Mouse (Mus musculus) neural tube, embryonic 13.5 days (tissue): ENCODE measurements around the gene Nub1. TPM values are rescaled to one million over a fixed set of nuclear protein-coding genes. Genes with fewer than 3 reads are reported as not detected.
"Not testable (repeated sequence)": the region's sequence is repeated elsewhere in the genome, so short reads cannot be mapped to it uniquely, and the experiment has no call there.

ENCODE experiments used
- ATAC-seq: fragments of 200-750 bp; cut with Nextera tagmentation; 2 replicates; pipeline ENCODE4 v1.8.0; 2017; ENCODE audit warnings: low read depth, mild to moderate bottlenecking, moderate TSS enrichment, moderate library complexity
- H3K27ac ChIP-seq: fragments of 300-500 bp; sonication (generic); replicated peaks from 2 replicates; pipeline ENCODE4 v1.5.1; 2015; ENCODE audit warnings: moderate library complexity, mild to moderate bottlenecking, inconsistent platforms
- H3K27me3 ChIP-seq: fragments of 300-500 bp; sonication (generic); 2 replicates; pipeline ENCODE4 v1.6.1; 2015; ENCODE audit warnings: mild to moderate bottlenecking, inconsistent platforms
- H3K36me3 ChIP-seq: fragments of 300-500 bp; sonication (generic); 2 replicates; pipeline ENCODE4 v1.6.1; 2015; ENCODE audit warnings: mild to moderate bottlenecking, inconsistent platforms
- H3K4me1 ChIP-seq: fragments of 300-500 bp; sonication (generic); replicated peaks from 2 replicates; pipeline ENCODE4 v1.6.1; 2015; ENCODE audit warnings: inconsistent platforms
- H3K4me2 ChIP-seq: fragments of 300-500 bp; sonication (generic); 2 replicates; pipeline ENCODE4 v1.6.1; 2015; ENCODE audit warnings: inconsistent platforms, mild to moderate bottlenecking, moderate library complexity
- H3K4me3 ChIP-seq: fragments of 300-500 bp; sonication (generic); 2 replicates; pipeline ENCODE4 v1.5.1; 2015; ENCODE audit warnings: mild to moderate bottlenecking, inconsistent platforms
- H3K9ac ChIP-seq: fragments of 300-500 bp; sonication (generic); 2 replicates; pipeline ENCODE4 v1.6.1; 2015; ENCODE audit warnings: moderate library complexity, mild to moderate bottlenecking, inconsistent platforms
- H3K9me3 ChIP-seq: fragments of 300-500 bp; sonication (generic); 2 replicates; pipeline ENCODE4 v1.6.1; 2016; ENCODE audit warnings: inconsistent platforms
- WGBS: fragments of 180-500 bp; shearing (Covaris S2); methylation state at CpG from one replicate; pipeline ENCODE4 v1.1.7; 2015; 5-methylcytosine and 5-hydroxymethylcytosine counted together
- polyA plus RNA-seq: library from polyadenylated mRNA; unstranded; fragments of >200 nt; fragmentation: Nextera tagmentation; extraction: Ambion mirVana; gene quantifications from 2 replicates; pipeline ENCODE4 v1.2.1, GENCODE M21; 2015

The Nub1 gene
- polyA plus RNA-seq, 1 experiment from 2014 or later, result 49.9 TPM

- Histone ChIP-seq H3K27me3 (no peaks in the 10 kb centered on the region), H3K4me2 (no peak overlapping the region), H3K36me3 (no peaks in the 10 kb centered on the region), H3K27ac (no peak overlapping the region), H3K4me1 (0 out of 2 replicates have a peak, but pooled peaks cover 4% of the 10 kb centered on the region), H3K4me3 (no peak overlapping the region), H3K9ac (no peak overlapping the region), H3K9me3 (no peaks in the 10 kb centered on the region)
- WGBS, result 67% methylated on average over 4 of the region's 4 CpGs
- no peak for ATAC-seq
Observed at GRCm38 (mm10) chr5:24659708-24660423, 25.5 kb upstream of the Nub1 start.

GRCm38 (mm10) chr5:24661457-24661856 lies 23.9 kb upstream of the Nub1 start:
- 0 out of 2 replicates have a peak, but pooled peaks cover 4% of the 10 kb centered on the region for H3K4me1 ChIP-seq
- no peak for ATAC-seq
- H3K27me3 ChIP-seq, result no peaks in the 10 kb centered on the region
- H3K27ac ChIP-seq, result no peak overlapping the region
- H3K4me2 ChIP-seq, result no peak overlapping the region
- no peak overlapping the region for H3K4me3 ChIP-seq
- WGBS, result 83% methylated on average over 6 of the region's 6 CpGs
- no peaks in the 10 kb centered on the region for H3K9me3 ChIP-seq
- H3K36me3 ChIP-seq, result no peaks in the 10 kb centered on the region
- H3K9ac ChIP-seq, result no peak overlapping the region

DNA sequence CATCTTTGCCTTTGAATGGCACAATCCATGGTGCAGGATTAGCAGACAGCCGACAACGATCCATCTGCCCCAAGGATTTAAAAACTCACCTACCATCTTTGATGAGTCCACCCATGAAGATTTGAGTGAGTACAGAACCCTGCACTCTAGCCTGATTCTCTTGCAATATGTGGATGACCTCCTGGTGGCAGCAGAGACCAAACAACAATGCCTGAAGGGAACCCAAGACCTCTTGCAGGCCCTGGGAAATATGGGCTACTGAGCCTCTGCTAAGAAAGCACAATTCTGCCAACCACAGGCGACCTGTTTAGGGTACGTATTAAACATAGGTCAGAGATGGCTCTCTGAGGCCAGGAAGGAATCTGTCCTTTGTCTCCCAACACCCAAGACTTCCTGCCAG lies 11.1 kb upstream of the Nub1 start:
- Histone ChIP-seq H3K4me2 (no peak overlapping the region), H3K27me3 (no peaks in the 10 kb centered on the region), H3K4me3 (no peak overlapping the region), H3K9me3 (0 out of 2 replicates have a peak, but pooled peaks cover 1% of the 10 kb centered on the region), H3K36me3 (no peaks in the 10 kb centered on the region), H3K27ac (no peak overlapping the region), H3K9ac (no peak overlapping the region), H3K4me1 (no peaks in the 10 kb centered on the region)
- 34% methylated on average over 4 of the region's 4 CpGs for WGBS
- ATAC-seq, result peak; percentile 69; the same call in 1 of the 2 replicates

DNA sequence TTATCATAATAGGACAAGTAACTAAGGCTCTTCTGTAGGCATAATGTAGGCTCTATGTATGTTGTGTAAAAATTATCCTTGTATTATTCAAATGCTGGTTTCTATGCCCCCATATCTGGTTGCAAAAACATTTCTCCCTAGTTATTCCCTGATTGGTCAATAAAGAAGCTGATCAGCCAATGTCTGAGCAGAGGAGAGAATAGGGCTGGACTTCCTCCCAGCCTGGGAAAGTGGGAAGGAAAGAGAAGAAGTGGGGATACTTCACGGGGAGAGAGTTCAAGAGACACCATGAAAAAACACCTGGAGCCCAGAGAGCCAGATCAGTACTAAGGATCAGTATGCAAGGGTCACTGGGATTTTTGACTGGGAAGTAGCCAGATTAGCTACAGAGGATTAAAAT lies 3.9 kb upstream of the Nub1 start:
- Histone ChIP-seq H3K4me2 (no peak overlapping the region), H3K4me3 (no peak overlapping the region), H3K27me3 (no peaks in the 10 kb centered on the region), H3K27ac (no peak overlapping the region), H3K9me3 (0 out of 2 replicates have a peak, but pooled peaks cover 3% of the 10 kb centered on the region), H3K9ac (no peak overlapping the region), H3K36me3 (no peaks in the 10 kb centered on the region), H3K4me1 (peaks cover 12% of the 10 kb centered on the region)
- ATAC-seq, result no peak
- 68% methylated on average over 1 of the region's 1 CpGs for WGBS

DNA sequence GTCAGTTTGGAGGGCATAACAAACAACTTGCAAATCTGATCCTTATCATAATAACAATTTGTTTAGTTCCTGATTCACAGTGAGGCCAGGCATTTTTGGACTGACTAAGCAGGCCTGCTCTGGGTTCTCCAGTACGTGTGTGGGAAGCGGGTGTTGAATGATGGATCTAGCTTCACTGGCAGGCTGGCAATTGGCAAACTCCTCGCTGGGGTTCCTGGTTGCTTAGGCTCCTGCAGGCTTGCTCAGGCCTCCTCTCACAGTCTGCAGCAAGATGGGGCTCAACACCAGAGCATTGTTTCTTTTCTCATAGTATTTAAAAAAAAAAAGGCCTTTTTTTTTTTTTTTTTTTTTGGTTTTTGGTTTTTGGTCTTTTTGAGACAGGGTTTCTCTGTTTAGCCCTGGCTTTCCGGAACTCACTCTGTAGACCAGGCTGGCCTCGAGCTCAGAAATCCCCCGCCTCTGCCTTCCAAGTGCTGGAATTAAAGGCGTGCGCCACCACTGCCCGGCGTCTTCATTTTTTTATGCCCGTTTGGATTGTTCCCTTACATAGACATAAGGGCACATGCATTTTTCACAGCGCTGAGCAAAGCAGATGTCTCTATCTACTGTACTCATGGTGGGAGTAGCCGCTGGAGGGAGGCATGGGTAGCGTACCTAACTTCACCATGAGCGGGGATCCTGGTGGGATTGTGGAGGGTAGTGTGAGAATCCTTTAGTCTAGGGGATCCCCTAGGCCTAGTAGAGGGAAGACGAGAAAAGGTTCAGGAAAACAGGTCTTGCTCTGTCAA lies 560 bp upstream of the Nub1 start:
- Histone ChIP-seq H3K27me3 (no peaks in the 10 kb centered on the region), H3K36me3 (peaks cover 8% of the 10 kb centered on the region), H3K9me3 (no peaks in the 10 kb centered on the region), H3K27ac (peak overlapping the region; percentile 97), H3K4me2 (peak overlapping the region; percentile 66), H3K9ac (peak overlapping the region; percentile 89), H3K4me3 (peak overlapping the region; percentile 90), H3K4me1 (peaks cover 21% of the 10 kb centered on the region)
- ATAC-seq, result peak; percentile 64
- WGBS, result 27% methylated on average over 16 of the region's 16 CpGs

GRCm38 (mm10) chr5:24686176-24686575 lies 844 bp downstream of the Nub1 start:
- H3K4me2 ChIP-seq, result peak overlapping the region; percentile 72
- H3K9ac ChIP-seq, result peak overlapping the region; percentile 89
- H3K9me3 ChIP-seq, result no peaks in the 10 kb centered on the region
- 1% methylated on average over 15 of the region's 15 CpGs for WGBS
- no peaks in the 10 kb centered on the region for H3K27me3 ChIP-seq
- H3K4me3 ChIP-seq, result peak overlapping the region; percentile 90
- H3K27ac ChIP-seq, result peak overlapping the region; percentile 97
- H3K4me1 ChIP-seq, result peaks cover 21% of the 10 kb centered on the region
- peaks cover 21% of the 10 kb centered on the region for H3K36me3 ChIP-seq
- peak; percentile 6; the same call in 1 of the 2 replicates for ATAC-seq

- Histone ChIP-seq H3K4me1 (peaks cover 21% of the 10 kb centered on the region), H3K4me2 (peak overlapping the region; percentile 72), H3K4me3 (peak overlapping the region; percentile 90), H3K27ac (peak overlapping the region; percentile 97; the same call in 1 of the 2 replicates), H3K36me3 (peaks cover 28% of the 10 kb centered on the region), H3K9ac (peak overlapping the region; percentile 89)
- not testable (repeated sequence) for H3K27me3 ChIP-seq, H3K9me3 ChIP-seq, ATAC-seq
- 81% methylated on average over 16 of the region's 16 CpGs for WGBS
Observed at GRCm38 (mm10) chr5:24686671-24687420, 1.5 kb downstream of the Nub1 start.

DNA sequence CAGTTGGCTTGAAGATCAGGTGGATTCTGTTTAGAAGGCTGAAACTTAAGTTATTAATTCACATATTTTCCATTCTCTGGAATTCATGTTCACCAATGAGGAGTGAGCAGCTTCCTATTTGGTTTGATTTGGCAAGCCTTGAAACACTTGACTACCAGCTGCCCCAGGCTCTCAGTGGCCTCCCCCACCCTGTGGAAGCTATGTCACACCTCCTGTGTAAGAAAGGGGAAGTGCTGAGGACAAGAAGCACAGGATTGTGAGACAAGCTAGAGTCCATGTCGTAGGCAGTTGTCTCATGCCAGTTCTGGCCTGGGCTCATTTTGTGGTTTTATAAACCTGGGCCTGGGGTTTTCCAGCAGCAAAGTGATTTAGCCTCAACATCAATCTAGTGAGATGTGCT lies 2.4 kb downstream of the Nub1 start:
- no peak overlapping the region for H3K4me3 ChIP-seq
- no peak for ATAC-seq
- H3K27ac ChIP-seq, result no peak overlapping the region
- no peaks in the 10 kb centered on the region for H3K9me3 ChIP-seq
- no peak overlapping the region for H3K4me2 ChIP-seq
- H3K4me1 ChIP-seq, result peaks cover 21% of the 10 kb centered on the region
- peaks cover 36% of the 10 kb centered on the region for H3K36me3 ChIP-seq
- 92% methylated on average over 1 of the region's 1 CpGs for WGBS
- H3K27me3 ChIP-seq, result no peaks in the 10 kb centered on the region
- no peak overlapping the region for H3K9ac ChIP-seq

- Histone ChIP-seq H3K4me2 (no peak overlapping the region), H3K9me3 (no peaks in the 10 kb centered on the region), H3K36me3 (peaks cover 99% of the 10 kb centered on the region), H3K4me3 (no peak overlapping the region), H3K9ac (no peak overlapping the region), H3K27me3 (no peaks in the 10 kb centered on the region), H3K4me1 (no peaks in the 10 kb centered on the region), H3K27ac (no peak overlapping the region)
- no peak for ATAC-seq
- 83% methylated on average over 3 of the region's 3 CpGs for WGBS
Observed at GRCm38 (mm10) chr5:24696704-24697103, 11.4 kb downstream of the Nub1 start.

DNA sequence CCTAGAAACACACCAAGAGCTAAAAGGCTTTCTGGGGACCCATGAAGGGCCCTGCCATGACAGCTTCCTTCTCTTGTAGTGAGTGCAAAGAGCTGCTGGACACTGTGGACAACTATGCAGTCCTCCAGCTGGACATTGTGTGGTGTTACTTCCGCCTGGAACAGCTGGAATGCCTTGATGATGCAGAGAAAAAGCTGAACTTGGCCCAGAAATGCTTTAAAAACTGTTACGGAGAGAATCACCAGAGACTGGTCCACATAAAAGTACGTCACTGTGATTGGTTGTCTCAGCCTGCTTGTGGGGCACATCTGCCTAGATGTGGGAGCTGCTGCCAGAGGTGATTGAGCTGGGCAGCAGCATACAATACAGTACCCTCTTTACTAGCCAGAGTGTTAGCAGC lies 15.9 kb downstream of the Nub1 start:
- H3K36me3 ChIP-seq, result peaks cover 99% of the 10 kb centered on the region
- peak overlapping the region; percentile 23; the same call in 1 of the 2 replicates for H3K27ac ChIP-seq

GRCm38 (mm10) chr5:24704615-24705014 lies 19.3 kb downstream of the Nub1 start:
- H3K4me3 ChIP-seq, result no peak overlapping the region
- no peaks in the 10 kb centered on the region for H3K4me1 ChIP-seq
- no peak overlapping the region for H3K4me2 ChIP-seq
- no peaks in the 10 kb centered on the region for H3K9me3 ChIP-seq
- no peak for ATAC-seq
- no peak overlapping the region for H3K9ac ChIP-seq
- H3K27ac ChIP-seq, result no peak overlapping the region
- H3K36me3 ChIP-seq, result peaks cover 100% of the 10 kb centered on the region
- H3K27me3 ChIP-seq, result no peaks in the 10 kb centered on the region
- WGBS, result 94% methylated on average over 8 of the region's 8 CpGs

More for the DNA sequence above, 15.9 kb downstream of the Nub1 start:
- no peaks in the 10 kb centered on the region for H3K27me3 ChIP-seq
- no peaks in the 10 kb centered on the region for H3K9me3 ChIP-seq
- H3K9ac ChIP-seq, result 0 out of 2 replicates have a peak overlapping the region, but pooled peaks have one; percentile 8
- 85% methylated on average over 3 of the region's 3 CpGs for WGBS
- no peak overlapping the region for H3K4me3 ChIP-seq
- no peak overlapping the region for H3K4me2 ChIP-seq
- no peaks in the 10 kb centered on the region for H3K4me1 ChIP-seq
- ATAC-seq, result no peak

DNA sequence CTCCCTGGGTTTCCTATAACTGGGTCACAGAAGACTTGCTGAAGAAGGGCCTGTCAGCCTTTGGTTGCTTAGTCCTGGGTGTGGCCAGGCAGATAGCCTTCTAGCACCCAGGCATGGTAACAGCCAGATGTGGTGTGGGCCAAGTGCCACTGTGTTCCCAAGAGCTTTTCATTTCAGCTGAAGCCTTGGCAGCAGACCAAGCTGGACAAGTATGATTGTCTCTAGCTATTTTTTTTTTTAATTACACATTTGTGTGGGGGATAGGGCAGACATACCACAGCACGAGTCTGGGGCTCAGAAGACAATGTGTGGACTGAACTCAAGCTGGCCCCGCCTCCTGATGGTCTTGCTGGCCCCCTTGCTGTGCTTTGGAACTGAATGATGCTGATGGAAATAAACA lies 24.6 kb downstream of the Nub1 start:
- H3K27ac ChIP-seq, result 0 out of 2 replicates have a peak overlapping the region, but pooled peaks have one; percentile 18
- WGBS, result 68% methylated on average over 2 of the region's 2 CpGs

More for the DNA sequence above, 24.6 kb downstream of the Nub1 start:
- Histone ChIP-seq H3K4me3 (no peak overlapping the region), H3K9ac (no peak overlapping the region), H3K9me3 (no peaks in the 10 kb centered on the region), H3K36me3 (peaks cover 74% of the 10 kb centered on the region), H3K4me2 (no peak overlapping the region), H3K27me3 (no peaks in the 10 kb centered on the region), H3K4me1 (no peaks in the 10 kb centered on the region)
- no peak for ATAC-seq
